Mouse (Mus musculus) megakaryocyte, adult 5-6 weeks (primary cell): ENCODE measurements around the gene Myt1l. TPM values are rescaled to one million over a fixed set of nuclear protein-coding genes. Genes with fewer than 3 reads are reported as not detected.

Experiments used
- ATAC-seq: 2 replicates; pipeline ENCODE4 v1.8.0; 2016; ENCODE audit warnings: mild to moderate bottlenecking, inconsistent platforms; ENCODE audit not compliant: poor library complexity, severe bottlenecking
- total RNA-seq, 2 experiments: library from RNA; stranded (forward) in 1 of 2; stranded (reverse) in 1 of 2; fragments of 153-499, 151-499 nt in 1 of 2; fragments of 221-1000, 200-1000 nt in 1 of 2; gene quantifications; 2 replicates each; pipeline versions ENCODE4 v1.2.3 to v1.2.4; 2015 to 2017

Gene Myt1l
- total RNA-seq, 2 experiments from 2014 or later = not detected

DNA sequence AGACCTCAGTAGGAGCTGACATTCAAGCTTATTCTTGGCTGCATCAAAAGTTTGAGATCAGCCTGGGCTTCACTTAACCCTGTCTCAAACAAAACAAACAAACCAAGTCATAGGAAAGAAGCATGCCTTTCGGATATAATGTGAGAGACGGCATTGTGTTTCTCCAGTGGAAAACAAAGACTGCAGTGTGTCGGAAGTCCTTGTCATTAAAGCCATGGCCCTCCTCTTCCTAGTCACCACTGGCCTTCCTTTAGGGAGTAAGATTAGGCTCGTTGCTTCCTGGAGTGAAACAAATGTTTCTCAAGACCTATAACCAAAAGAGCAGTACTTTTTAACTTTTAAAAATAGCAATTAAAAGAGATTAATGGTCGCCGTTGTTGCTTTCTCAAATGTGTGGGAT, 422.9 kb downstream of the Myt1l start:
- no peak for ATAC-seq

- ATAC-seq = no peak
Observed at GRCm38 (mm10) chr12:29951485-29951884, 423.3 kb downstream of the Myt1l start.

DNA sequence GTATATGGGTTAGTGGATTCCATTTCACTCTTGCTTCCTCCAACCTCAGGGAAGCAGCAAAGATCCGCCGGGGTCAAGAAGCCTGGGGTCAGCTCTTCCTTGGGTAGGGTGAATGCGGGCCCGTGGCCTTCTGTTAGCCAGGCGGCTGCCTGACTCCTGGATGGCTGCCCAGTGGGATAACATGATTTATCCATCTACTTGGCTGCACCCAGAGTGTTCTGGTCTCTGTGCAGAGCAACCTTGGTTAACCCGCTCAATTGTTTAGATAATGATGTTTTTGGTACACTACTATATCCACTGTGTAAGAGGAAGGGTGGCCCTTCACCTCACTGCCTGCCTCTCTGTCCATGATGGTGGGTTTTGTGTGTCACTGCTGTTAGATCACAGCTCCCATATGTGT, 423.9 kb downstream of the Myt1l start:
- ATAC-seq = no peak

GRCm38 (mm10) chr12:29953999-29954398, 425.8 kb downstream of the Myt1l start:
- no peak for ATAC-seq

GRCm38 (mm10) chr12:29954464-29954863, 426.3 kb downstream of the Myt1l start:
- no peak for ATAC-seq

GRCm38 (mm10) chr12:29956969-29957368, 428.8 kb downstream of the Myt1l start:
- ATAC-seq = no peak

- ATAC-seq = no peak
Observed at GRCm38 (mm10) chr12:29958637-29959036, 430.5 kb downstream of the Myt1l start.

- ATAC-seq = no peak
Observed at GRCm38 (mm10) chr12:29961041-29961440, 432.9 kb downstream of the Myt1l start.

DNA sequence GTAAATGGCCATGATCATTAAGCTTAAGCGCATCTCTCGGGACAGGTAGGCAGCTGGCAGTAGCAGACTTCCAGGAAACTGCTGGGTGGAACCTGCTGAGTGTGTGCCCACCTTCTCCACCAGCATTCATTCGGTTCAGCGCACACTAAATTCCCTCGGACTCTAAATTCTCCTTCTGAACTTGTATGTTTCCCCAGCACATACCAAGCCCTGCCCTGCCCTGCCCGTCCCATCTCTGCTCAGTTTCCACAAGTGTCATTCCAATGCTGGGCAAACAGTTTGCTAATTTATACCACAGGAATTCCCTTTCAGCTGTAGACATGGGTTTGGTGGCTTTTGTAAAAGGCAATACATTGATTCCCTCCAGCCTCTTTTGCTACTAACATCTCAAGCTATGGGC, 436.8 kb downstream of the Myt1l start:
- ATAC-seq = no peak

DNA sequence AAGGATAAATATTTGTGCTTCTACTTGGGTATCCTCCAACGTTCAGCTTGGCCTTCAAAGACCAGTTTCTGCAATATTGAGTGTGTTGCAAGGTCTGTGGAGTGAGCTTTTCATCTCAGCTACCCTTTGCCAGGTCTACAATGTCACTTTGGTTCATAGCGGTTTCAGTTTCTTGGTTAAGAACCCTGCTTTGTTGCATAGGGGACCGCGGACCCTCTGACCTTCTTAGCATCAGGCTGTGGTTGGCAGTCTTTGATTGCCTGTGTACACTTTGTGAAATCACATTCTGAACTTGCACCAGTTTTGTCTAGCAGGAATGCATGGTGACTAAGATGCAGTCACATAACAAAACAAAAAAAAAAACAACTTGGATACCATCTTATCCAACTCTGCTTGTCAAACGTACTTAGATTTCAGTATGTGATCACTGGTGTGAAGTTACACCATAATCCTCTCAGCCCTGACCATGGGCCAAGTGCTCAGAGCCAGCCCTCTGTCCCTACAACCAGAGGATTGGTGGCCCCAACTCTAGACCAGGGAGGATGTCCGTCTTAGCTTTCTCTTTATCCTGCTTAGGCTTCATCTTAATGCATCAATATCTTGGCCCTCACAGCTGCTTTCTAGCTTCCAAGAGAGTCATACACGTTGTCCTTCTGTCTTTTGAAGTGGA, 443.7 kb downstream of the Myt1l start:
- no peak for ATAC-seq

DNA sequence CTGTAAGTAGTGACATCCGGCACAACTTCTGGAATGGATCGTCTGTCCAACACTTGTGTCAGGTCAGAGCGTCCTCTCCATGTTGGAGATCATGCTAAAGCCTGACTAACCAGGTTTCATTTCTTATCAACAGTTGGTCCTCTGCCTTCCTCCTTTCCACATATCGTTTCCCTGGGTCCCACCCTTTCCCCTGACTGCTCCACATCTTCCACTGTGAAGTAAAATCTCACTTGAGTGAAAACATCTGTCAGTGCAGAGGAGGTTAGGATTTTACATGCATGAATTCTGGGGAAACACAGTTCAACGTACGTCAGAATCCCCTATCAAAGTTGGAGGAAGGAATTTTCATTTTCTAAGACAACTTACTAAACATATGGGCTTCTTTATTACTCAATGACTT, 444.3 kb downstream of the Myt1l start:
- ATAC-seq = no peak
